Mouse (Mus musculus) testis, adult 2 months (tissue): ENCODE data around the gene Miox.

ENCODE experiments used
- CTCF ChIP-seq: fragments of 200-500 bp; IDR thresholded peaks from 2 replicates; pipeline ENCODE4 v1.5.1; 2012; ENCODE audit warnings: low read depth, mild to moderate bottlenecking, inconsistent platforms, low read length, moderate library complexity; ENCODE audit not compliant: control insufficient read depth, insufficient read depth, insufficient replicate concordance
- POLR2A ChIP-seq: fragments of 200-500 bp; IDR thresholded peaks from 2 replicates; pipeline ENCODE4 v1.6.1; 2012; ENCODE audit warnings: low read depth, mild to moderate bottlenecking, inconsistent platforms, low read length, moderate library complexity; ENCODE audit not compliant: control insufficient read depth

GRCm38 (mm10) chr15:89322670-89323522 lies 11.3 kb upstream of the Miox start, which contains the start of gene Adm2:
- TF ChIP-seq CTCF: no peak
- TF ChIP-seq POLR2A: no peak
